Mouse (Mus musculus) layer of hippocampus, adult 9-11 months (tissue): ENCODE data around the gene Rab3a.
A peak's percentile ranks its signal among the peaks of the same experiment; 100 is the strongest.

ENCODE experiments used
- DNase-seq: peaks from one replicate; pipeline ENCODE4 v3.0.0; 2022

The Rab3a gene

DNA sequence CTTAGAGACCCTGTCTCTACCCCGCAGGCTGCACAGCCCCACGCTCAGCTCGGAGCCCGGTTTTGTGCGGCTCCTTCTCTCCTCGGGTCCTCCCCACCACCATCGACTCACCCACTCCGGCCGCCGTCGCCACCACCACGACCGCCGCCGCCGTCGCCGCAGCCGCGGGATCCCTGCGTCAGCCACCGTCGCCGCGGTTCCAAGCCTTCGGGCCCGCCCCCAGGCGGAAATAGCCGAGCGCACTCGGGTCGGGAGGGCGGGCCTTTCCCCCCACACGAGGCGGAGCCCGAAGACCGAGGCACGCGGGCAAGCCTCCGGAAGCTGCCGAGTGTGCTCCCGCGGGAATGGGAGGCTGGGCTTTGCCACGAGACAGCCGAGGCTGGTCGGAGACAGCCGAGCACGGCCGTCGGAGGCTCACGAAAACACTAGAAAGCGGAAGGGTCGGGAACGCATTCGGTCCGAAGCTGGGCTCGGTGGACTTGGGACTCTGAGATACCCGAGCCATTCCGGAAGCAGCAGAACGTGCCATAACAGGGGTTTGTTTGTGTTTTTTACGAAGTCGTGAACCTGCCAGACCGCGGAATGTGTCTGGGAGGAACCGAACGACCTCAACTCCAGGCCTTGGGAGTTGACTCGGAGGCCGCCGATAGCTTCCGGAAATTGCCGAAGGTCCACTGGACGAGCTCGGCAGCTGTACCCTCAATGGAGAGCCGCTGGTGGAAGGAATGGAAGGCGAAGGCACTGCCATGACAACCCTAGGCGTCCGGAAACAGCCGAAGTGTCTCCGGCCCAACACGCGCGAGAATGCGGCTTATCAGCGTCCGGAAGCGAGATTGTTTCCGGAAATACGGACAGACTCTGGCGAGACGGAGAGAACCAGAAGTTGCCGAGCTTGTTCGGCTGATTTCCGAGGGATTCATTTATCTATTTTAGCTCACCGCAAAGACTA, 22.3 kb downstream of the Rab3a start, which contains the start of gene Pik3r2:
Pik3r2 (minus strand) TSS at position 218 of the 949 bp plus-strand sequence.
- DNase-seq: peak; percentile 97

DNA sequence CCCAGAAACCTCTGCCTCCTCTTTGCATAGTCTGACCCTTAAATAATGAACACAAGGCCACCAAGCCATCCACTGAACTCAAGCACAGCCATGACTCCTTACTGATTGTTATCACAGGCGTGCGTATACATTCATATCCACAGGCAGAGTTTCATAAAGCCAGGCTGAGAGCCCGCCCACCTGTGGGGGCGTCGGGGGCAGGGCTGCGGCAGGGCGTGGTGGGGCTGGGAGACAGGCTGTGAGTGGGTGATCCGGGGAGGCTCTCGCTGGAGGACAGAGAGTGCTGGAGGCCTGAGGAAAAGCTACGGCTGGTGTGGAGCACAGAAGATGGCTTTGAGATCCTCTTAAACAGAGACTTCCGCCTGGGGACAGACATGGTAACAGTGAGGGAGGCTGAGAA, 25.6 kb downstream of the Rab3a start:
- no peak for DNase-seq

DNA sequence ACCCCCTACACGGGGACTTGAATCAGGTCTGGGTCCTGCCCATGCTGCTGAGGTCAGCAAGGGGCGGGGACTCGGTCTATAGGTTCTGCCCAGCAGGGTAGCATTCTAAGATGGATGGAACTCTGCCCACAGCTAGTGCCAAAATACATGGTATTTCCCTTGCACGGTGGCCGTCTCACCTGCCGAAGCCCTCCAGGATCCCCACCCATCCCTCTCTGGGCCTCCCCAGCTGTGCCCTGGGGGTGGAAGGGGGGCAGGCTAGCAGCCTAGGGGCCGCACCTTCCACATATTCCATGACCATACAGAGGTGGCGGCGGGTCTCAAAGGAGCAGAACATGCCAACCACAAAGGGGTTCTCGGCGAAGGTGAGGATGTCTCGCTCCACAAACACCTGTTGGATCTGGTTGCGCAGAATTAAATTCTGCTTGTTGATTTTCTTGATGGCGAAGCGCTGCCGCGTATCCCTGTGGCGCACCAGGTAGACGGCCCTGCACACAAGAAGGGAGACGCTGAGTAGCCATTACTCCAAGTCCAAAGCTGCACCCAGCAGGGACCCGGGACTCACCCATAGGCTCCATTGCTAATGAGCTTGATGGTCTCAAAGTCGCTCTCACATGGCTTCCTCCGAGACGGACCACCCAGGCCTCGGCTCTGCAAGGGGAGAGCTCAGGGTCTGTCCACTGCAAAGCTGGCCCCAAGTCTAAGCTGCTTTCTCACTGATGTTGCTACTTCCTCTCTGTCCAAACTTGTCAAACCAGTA, 32.0 kb downstream of the Rab3a start:
- DNase-seq: no peak

GRCm38 (mm10) chr8:70787051-70787445, 32.6 kb downstream of the Rab3a start:
- DNase-seq: no peak

DNA sequence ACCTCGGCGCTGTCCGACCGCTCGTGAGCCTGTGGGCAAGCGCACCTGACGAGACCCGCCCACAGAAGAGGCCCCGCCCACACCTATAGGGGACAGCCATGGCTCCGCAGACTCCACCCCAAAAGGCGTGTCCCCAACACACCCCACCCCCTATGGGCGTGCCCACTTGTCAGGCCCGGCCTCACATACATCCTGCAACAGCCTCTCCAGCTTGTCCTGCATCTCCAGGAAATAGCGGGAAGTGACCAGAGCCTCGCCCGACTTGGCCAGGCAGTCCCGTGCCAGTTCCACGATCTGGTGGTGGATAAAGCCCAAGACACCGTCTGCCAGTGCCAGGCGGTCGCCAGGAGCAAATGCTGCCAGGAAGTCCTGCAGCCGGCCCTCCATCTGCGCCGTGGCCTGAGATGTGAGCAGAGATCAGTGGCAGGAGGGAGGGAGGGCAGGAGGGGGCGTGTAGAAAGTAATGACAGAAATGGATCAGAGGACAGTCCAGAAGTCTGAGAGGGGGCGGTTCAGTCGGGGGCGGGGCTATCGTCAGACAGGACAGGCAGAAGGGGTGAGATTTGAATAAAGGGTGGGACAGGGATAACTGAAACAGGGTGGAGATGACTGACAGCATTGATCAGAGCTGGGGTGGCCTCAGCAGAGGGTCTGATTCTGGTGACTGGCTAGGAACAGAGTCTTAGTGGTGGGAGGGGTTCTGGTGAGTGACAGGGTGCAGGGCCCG, 33.6 kb downstream of the Rab3a start:
- no peak for DNase-seq

DNA sequence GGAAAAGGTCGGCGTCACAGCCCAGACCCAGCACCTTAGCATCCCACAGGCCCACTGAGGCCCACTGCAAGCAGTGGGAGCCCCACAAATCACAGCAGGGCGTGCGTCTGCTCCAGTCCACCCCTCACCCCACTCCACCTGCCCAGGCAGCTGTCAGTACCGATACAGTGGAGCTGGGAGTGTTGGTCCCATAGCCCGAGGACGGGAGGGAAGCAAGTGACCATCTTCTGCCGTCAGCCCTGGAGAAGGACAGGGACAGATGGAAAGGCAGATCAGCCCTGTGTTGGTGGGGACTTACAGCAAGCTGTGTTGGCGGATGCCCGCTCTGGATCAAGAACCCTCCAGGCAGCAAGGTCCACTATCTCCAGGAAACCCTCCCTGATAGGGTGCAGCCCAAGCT, 34.6 kb downstream of the Rab3a start:
- no peak for DNase-seq

DNA sequence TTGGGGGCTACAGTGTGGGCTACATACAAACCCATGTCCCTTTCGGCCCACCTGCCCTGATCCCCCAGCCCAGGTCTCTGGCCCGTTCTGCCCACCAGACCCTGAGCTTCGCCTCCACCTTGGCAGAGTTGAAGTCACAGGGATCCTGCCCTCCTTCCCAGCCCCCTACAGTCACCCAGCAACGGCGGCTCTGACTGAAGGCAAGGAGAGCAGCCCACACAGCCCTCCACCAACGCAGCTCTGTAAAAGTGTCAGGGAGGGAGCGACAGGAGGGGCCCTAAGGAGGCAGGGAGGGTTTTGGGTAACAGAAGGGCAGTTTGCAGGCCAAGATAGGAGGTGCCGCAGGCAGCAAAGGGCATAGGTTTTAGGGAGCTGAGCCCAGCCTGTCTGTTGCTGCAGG, 36.4 kb downstream of the Rab3a start:
- no peak for DNase-seq

DNA sequence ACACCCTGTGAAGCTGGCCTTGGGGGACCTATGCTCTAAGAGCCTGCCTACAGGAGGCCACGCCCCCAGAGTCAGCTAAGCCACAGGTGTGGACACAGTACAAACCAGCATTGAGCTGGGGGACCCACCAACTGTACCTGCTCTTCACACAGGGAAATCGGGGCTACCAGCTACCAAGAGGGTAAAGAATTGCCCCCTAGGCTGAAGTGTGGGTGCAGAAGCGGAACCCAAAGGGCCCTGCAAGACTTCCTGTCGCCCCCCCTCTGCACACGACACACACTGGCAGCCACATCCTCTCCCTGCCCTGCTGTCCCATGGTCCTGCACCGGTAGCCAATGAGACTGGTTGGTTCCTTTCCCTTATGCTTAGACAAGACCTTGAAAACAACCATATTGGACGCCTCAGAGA, 36.8 kb downstream of the Rab3a start:
- DNase-seq: peak; percentile 80

DNA sequence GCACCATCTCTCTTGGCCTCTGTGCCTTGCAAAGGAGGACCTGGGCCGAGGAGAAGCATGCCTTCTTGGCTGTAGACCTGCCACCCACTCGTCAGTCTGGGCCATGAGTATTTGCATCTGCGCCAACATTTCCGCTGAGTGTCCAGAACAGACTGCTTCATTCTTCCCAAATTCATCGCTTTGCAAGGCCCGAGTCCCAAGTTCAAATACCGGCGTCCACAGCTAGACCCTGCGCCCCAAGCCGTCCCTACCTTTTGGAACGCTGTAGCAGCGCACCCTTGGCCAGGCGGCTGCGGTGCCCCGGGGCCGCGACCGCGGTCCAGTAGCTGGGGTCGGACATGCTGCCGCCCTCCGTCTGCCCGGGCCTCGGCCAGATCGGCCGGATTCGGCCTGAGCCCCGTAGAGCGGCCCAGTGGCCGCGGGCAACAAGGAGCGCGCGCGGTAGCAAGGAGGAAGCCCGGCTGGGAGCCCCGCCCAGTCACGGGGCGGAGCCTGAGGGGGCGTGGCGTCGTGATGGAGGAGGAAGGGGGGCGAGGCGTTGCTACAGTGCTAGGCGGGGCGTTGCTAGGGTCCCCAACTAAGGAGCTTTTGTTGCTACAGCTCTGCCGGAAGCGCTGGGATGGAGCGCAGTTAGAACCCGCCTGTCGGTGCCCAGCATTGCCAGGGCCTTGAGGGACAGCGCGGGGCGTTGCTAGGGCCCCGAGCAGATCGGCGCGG, 37.7 kb downstream of the Rab3a start:
- peak; percentile 98 for DNase-seq

- no peak for DNase-seq
These were observed 38.2 kb downstream of the Rab3a start for GRCm38 (mm10) chr8:70792700-70793099.

DNA sequence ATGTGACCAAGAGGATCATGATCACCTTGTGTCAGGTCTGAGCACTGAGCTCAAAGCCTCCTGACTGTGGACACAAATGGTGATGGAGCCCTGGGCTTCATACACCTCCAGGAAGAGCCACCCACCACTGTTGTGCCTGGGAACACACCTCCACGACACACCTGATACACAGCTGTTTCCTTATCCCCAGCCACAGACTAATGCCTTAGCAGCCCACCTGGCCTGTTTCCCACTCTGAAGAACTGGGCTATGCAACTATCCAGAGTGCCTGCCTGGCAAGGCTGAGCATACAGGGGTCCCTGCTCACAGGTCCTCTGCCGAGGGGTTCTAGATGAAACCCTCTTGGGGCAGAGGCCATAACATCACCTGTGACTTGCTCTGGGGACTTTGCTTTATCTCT, 39.7 kb downstream of the Rab3a start:
- DNase-seq: no peak

- no peak for DNase-seq
These were observed 40.9 kb downstream of the Rab3a start for GRCm38 (mm10) chr8:70795370-70795769.

- DNase-seq: no peak
These were observed 42.1 kb downstream of the Rab3a start for GRCm38 (mm10) chr8:70796403-70797080.

DNA sequence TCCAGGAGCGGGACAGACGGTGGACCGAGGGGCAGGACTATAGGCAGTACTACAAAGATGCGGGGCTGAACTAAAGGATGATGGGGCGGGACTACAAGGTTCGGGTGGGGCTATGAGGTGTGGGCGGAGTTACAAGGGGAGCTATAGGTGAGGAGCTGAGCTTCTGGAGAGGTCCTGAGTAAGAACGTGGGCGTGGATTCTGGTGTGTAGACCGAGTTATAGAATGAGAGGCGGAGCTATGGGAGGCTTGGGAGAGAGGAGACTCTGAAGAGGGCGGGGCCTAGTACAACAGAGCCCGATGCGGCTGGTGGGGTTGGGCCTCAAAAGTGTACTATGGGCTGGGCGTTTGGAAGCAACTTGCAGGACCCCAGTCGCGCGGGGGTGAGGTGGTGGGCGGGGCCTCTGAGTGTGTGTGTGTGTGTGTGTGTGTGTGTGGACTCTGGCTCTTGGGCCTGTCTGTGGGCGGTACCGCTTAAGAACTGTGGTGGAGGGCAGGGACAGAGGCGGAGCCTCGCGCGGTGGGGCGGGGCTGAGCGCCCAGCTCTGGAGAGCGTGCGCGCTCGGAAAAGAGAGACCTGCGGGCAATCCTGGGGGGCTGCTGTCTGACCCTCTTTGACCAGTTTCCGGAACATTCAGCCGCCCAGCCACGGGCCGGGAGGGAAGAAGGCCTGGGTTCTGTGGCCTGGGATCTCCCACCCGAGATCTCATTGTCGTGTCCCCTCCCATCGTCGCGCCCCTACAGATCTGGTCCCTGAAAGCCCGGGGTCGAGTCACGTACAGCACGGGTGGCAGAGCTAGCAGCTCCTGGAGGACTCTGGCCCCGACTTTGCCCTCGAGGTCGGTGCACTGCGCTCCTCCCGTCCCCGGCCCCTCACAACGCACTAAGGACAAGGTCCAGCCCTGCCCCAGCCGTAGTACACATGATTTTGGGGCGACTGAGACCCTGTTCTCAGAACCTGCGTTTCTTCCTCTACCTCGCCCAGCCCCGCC, 42.9 kb downstream of the Rab3a start:
- peak; percentile 96 for DNase-seq

GRCm38 (mm10) chr8:70798281-70798680, 43.8 kb downstream of the Rab3a start:
- DNase-seq: peak; percentile 89

- DNase-seq: peak; percentile 72
These were observed 46.2 kb downstream of the Rab3a start for GRCm38 (mm10) chr8:70800648-70801047.

GRCm38 (mm10) chr8:70801156-70801555, 46.7 kb downstream of the Rab3a start:
- DNase-seq: peak; percentile 89

GRCm38 (mm10) chr8:70801830-70802229, 47.4 kb downstream of the Rab3a start:
- no peak for DNase-seq

- no peak for DNase-seq
These were observed 48.5 kb downstream of the Rab3a start for GRCm38 (mm10) chr8:70802786-70803510.
